In genomic region chr6:146642276-146643183, GRCm38 (mm10) we compare ENCODE assay signal across 7 mouse cellular contexts. TPM values are rescaled to one million over a fixed set of nuclear protein-coding genes. Genes with fewer than 3 reads are reported as not detected.
DNase-seq lines count a peak whose midpoint lies in the region; ATAC-seq lines count a peak whose summit lies in the region.

Gene Med21 (plus strand): TSS chr6:146642547.
Gene Tm7sf3 (minus strand): TSS chr6:146642824.

- DNase-seq in adrenal gland, postnatal 25 days, result peak; percentile 99
- peak; percentile 100 for DNase-seq in heart, adult 11 months
- peak; percentile 97 for DNase-seq in kidney, adult 18-20 months
- peak; percentile 99 for DNase-seq in limb, embryonic 11.5 days (ENCODE audit: low spot score)
- peak; percentile 99 for DNase-seq in midbrain, embryonic 14.5 days
- peak; percentile 97 to 98 for DNase-seq in spleen, adult 18-20 months

- peak; percentile 93 for ATAC-seq in embryonic facial prominence, embryonic 12.5 days (ENCODE audit: insufficient number of reproducible peaks, insufficient read depth, low FRiP score, low TSS enrichment)
- peak; percentile 97 for ATAC-seq in limb, embryonic 11.5 days (ENCODE audit: insufficient number of reproducible peaks, low FRiP score, low TSS enrichment, low read depth)
- ATAC-seq in midbrain, embryonic 14.5 days (ENCODE audit: low FRiP score, low TSS enrichment), result peak; percentile 99

- no peaks in the 10 kb centered on the region for H3K9me3 ChIP-seq in embryonic facial prominence, embryonic 12.5 days
- no peaks in the 10 kb centered on the region for H3K9me3 ChIP-seq in limb, embryonic 11.5 days (ENCODE audit: control insufficient read depth, low read length)
- H3K9me3 ChIP-seq in midbrain, embryonic 14.5 days (ENCODE audit: control insufficient read depth, low read length), result no peaks in the 10 kb centered on the region

- peaks cover 5% of the 10 kb centered on the region; the same call in 1 of the 2 replicates for H3K4me1 ChIP-seq in embryonic facial prominence, embryonic 12.5 days
- H3K4me1 ChIP-seq in limb, embryonic 11.5 days (ENCODE audit: control insufficient read depth, insufficient read depth, low read length), result no peaks in the 10 kb centered on the region
- H3K4me1 ChIP-seq in midbrain, embryonic 14.5 days (ENCODE audit: control insufficient read depth, insufficient read depth, low read length), result peaks cover 8% of the 10 kb centered on the region

- no peaks in the 10 kb centered on the region for H3K27me3 ChIP-seq in embryonic facial prominence, embryonic 12.5 days
- H3K27me3 ChIP-seq in limb, embryonic 11.5 days (ENCODE audit: control insufficient read depth, insufficient read depth, low read length), result no peaks in the 10 kb centered on the region
- H3K27me3 ChIP-seq in midbrain, embryonic 14.5 days (ENCODE audit: control insufficient read depth, insufficient read depth, low read length), result no peaks in the 10 kb centered on the region

- H3K4me3 ChIP-seq in embryonic facial prominence, embryonic 12.5 days, result peak within 1 kb of the TSS; percentile 78
- peak within 1 kb of the TSS; percentile 77 for H3K4me3 ChIP-seq in limb, embryonic 11.5 days (ENCODE audit: low read depth, low read length)
- peak within 1 kb of the TSS; percentile 84 for H3K4me3 ChIP-seq in midbrain, embryonic 14.5 days (replicated peaks; ENCODE audit: low read depth, low read length)

- peak within 1 kb of the TSS; percentile 89 for H3K9ac ChIP-seq in embryonic facial prominence, embryonic 12.5 days
- peak within 1 kb of the TSS; percentile 89 for H3K9ac ChIP-seq in limb, embryonic 11.5 days (ENCODE audit: low read length)
- peak within 1 kb of the TSS; percentile 71 for H3K9ac ChIP-seq in midbrain, embryonic 14.5 days (replicated peaks; ENCODE audit: low read length)

- WGBS in embryonic facial prominence, embryonic 12.5 days, result 1% methylated on average over 60 of the region's 60 CpGs
- WGBS in limb, embryonic 11.5 days, result under 1% methylated on average over 58 of the region's 60 CpGs
- under 1% methylated on average over 60 of the region's 60 CpGs for WGBS in midbrain, embryonic 14.5 days

- peak within 1 kb of the TSS; percentile 76 for H3K4me2 ChIP-seq in embryonic facial prominence, embryonic 12.5 days (replicated peaks)
- peak within 1 kb of the TSS; percentile 69 for H3K4me2 ChIP-seq in limb, embryonic 11.5 days (ENCODE audit: low read depth, severe bottlenecking)
- peak within 1 kb of the TSS; percentile 82 for H3K4me2 ChIP-seq in midbrain, embryonic 14.5 days (ENCODE audit: low read length)

- H3K36me3 ChIP-seq in embryonic facial prominence, embryonic 12.5 days, result no peaks in the 10 kb centered on the region
- H3K36me3 ChIP-seq in limb, embryonic 11.5 days (ENCODE audit: control insufficient read depth, insufficient read depth, low read length), result no peaks in the 10 kb centered on the region
- H3K36me3 ChIP-seq in midbrain, embryonic 14.5 days (ENCODE audit: control insufficient read depth, insufficient read depth, low read length), result no peaks in the 10 kb centered on the region

- peak within 1 kb of the TSS; percentile 82 for H3K27ac ChIP-seq in embryonic facial prominence, embryonic 12.5 days
- H3K27ac ChIP-seq in limb, embryonic 11.5 days (replicated peaks; ENCODE audit: low read depth, low read length), result peak within 1 kb of the TSS; percentile 80
- peak within 1 kb of the TSS; percentile 84 for H3K27ac ChIP-seq in midbrain, embryonic 14.5 days (replicated peaks; ENCODE audit: low read depth, low read length)

RNA-seq across cellular contexts. Expression of gene Med21, which starts in this region (rescaled TPM):
- 70.3 and 72.0 TPM in 2 replicates for total RNA-seq in adrenal gland, postnatal 25 days (2021)
- 130 and 143 TPM in 2 replicates for polyA plus RNA-seq in embryonic facial prominence, embryonic 12.5 days (2016; fragmentation: Nextera tagmentation; extraction: Ambion mirVana)
- polyA plus RNA-seq in limb, embryonic 11.5 days (2014; fragmentation: Nextera tagmentation; extraction: Ambion mirVana), result 135 and 142 TPM in 2 replicates
- 103 and 105 TPM in 2 replicates for polyA plus RNA-seq in midbrain, embryonic 14.5 days (2014; fragmentation: Nextera tagmentation; extraction: Ambion mirVana)

RNA-seq across cellular contexts. Expression of gene Tm7sf3, which starts in this region (rescaled TPM):
- total RNA-seq in adrenal gland, postnatal 25 days (2021), result 38.1 and 53.9 TPM in 2 replicates
- 37.0 and 38.4 TPM in 2 replicates for polyA plus RNA-seq in embryonic facial prominence, embryonic 12.5 days (2016; fragmentation: Nextera tagmentation; extraction: Ambion mirVana)
- 27.6 and 29.6 TPM in 2 replicates for polyA plus RNA-seq in limb, embryonic 11.5 days (2014; fragmentation: Nextera tagmentation; extraction: Ambion mirVana)
- polyA plus RNA-seq in midbrain, embryonic 14.5 days (2014; fragmentation: Nextera tagmentation; extraction: Ambion mirVana), result 23.9 and 31.6 TPM in 2 replicates

Comparison
In these comparisons a context has a peak if more than half of its experiments do, and no peak if none do; other contexts are left out.
1. Peak in every context shown above with its lines: DNase-seq, ATAC-seq, H3K4me3 ChIP-seq and H3K27ac ChIP-seq.